Mouse (Mus musculus) left cerebral cortex, adult 18-20 months (tissue): ENCODE data around the gene Hipk4. TPM values are rescaled to one million over a fixed set of nuclear protein-coding genes. Genes with fewer than 3 reads are reported as not detected.

Experiments
- DNase-seq, 2 experiments: peaks; one replicate each; pipeline ENCODE4 v3.0.0; 2021 to 2022; ENCODE audit warnings: low spot score in 2 of 2, mixed read lengths in 1 of 2
- total RNA-seq, 2 experiments: library from RNA; stranded (reverse); gene quantifications; 2 replicates each; pipeline ENCODE4 v1.2.3; 2021

The Hipk4 gene
- total RNA-seq, 2 experiments from 2014 or later = 0.14 TPM; not detected in 1

DNA sequence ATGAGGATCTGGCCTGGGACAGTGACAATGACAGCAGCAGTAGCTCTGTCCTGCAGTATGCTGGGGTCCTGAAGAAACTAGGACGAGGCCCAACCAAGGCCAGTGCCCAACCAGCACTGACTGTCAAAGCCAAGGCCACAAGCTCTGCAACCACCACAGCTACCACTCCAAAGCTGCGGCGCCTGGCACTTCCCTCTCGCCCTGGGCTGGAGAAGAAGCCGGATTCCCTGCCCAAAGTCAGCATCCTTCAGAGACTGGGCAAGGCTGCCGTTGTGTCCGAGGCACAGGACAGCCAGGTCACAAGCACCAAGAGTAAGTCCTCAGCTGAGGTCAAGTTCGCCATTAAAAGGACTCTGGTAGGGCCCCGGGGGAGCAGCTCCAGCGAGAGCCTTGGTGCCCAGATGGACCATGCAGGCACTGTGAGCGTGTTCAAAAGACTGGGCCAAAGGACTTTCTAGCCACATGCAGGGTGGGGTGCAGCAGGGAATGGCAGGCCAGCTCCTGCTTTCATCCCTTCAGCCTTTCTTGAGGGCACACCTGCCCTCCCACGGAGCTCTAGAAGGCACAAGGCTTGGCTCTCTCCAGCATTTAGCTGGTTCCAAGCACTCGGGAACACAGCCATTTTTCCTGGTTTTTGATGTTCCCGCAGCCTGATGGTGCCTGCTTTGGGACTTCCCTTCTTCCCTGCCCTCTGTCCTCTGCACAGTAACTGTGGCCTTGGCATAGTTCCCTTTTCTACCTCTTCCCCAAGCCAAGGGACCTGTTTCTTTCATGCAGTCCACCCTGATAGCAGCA is 57.5 kb downstream of the Hipk4 start:
- no peak for DNase-seq

Other genes with a start within 250 kb of the Hipk4 start
- 10 to 100 TPM; 42.2 to 46.6 TPM for gene Ltbp4, start 185.6 kb upstream of the Hipk4 start, total RNA-seq
- gene Shkbp1, start 167.2 kb upstream of the Hipk4 start, total RNA-seq = 10 to 100 TPM; 27.9 to 33.2 TPM
- not detected for gene Gm20479, start 165.8 kb upstream of the Hipk4 start, total RNA-seq
- 100 to 1,000 TPM; 139 to 142 TPM for gene Sptbn4, start 75.6 kb upstream of the Hipk4 start, total RNA-seq
- gene Blvrb, start 75.3 kb upstream of the Hipk4 start, total RNA-seq = 10 to 100 TPM; 20.8 to 21.3 TPM
- 1 to 10 TPM; 3.5 to 3.9 TPM for gene Sertad3, start 49.5 kb upstream of the Hipk4 start, total RNA-seq
- 10 to 100 TPM; 15.3 to 26.9 TPM for gene Sertad1, start 36.4 kb upstream of the Hipk4 start, total RNA-seq
- under 1 TPM; 0.23 to 0.33 TPM for gene Prx, start 23.9 kb upstream of the Hipk4 start, total RNA-seq
- 100 to 1,000 TPM; 750 TPM for gene Pld3, start 30.0 kb downstream of the Hipk4 start, total RNA-seq
- 10 to 100 TPM; 30.5 to 33.0 TPM for gene 2310022A10Rik, start 30.0 kb downstream of the Hipk4 start, total RNA-seq
- 100 to 1,000 TPM; 103 to 113 TPM for gene Akt2, start 68.3 kb downstream of the Hipk4 start, total RNA-seq
- 10 to 100 TPM; 88.9 to 93.4 TPM for gene Ttc9b, start 130.6 kb downstream of the Hipk4 start, total RNA-seq
- gene Map3k10, start 151.3 kb downstream of the Hipk4 start, total RNA-seq = 100 to 1,000 TPM; 192 to 197 TPM
- 10 to 100 TPM; 10.9 to 11.1 TPM for gene Zfp607b, start 166.1 kb downstream of the Hipk4 start, total RNA-seq
- 10 to 100 TPM; 35.7 to 36.0 TPM for gene Zfp60, start 208.1 kb downstream of the Hipk4 start, total RNA-seq